Mouse (Mus musculus) brain, embryonic 14.5 days (tissue): ENCODE data around the gene Tbcb.

Experiments
- CTCF ChIP-seq: fragments of 200-500 bp; IDR thresholded peaks from 2 replicates; pipeline ENCODE4 v1.5.1; 2012; ENCODE audit warnings: inconsistent platforms, mild to moderate bottlenecking, moderate library complexity, borderline replicate concordance; ENCODE audit not compliant: insufficient read depth, insufficient read length; ENCODE audit errors: extremely low read depth
- POLR2A ChIP-seq: fragments of 200-500 bp; IDR thresholded peaks from 2 replicates; pipeline ENCODE4 v1.6.1; 2012; ENCODE audit warnings: mild to moderate bottlenecking, inconsistent platforms, borderline replicate concordance; ENCODE audit not compliant: poor library complexity, insufficient read depth, insufficient read length, severe bottlenecking; ENCODE audit errors: extremely low read depth

GRCm38 (mm10) chr7:30280670-30281138 is 48.6 kb upstream of the Tbcb start:
- no peak for TF ChIP-seq POLR2A
- TF ChIP-seq CTCF = no peak
